Mouse (Mus musculus) frontal cortex, adult 2 months (tissue): ENCODE results near the gene Btbd9. TPM values are rescaled to one million over a fixed set of nuclear protein-coding genes. Genes with fewer than 3 reads are reported as not detected.

Experiments
- DNase-seq, 2 experiments: peaks; one replicate each; pipeline ENCODE4 v3.0.0; 2022; ENCODE audit warnings: low spot score in 1 of 2; ENCODE audit errors: extremely low spot score in 1 of 2
- polyA plus RNA-seq: library from polyadenylated mRNA; depleted of rRNA; stranded (reverse); fragments of >200 nt; gene quantifications from 2 replicates; pipeline ENCODE4 v1.2.3, GENCODE M21; 2012

The Btbd9 gene
- polyA plus RNA-seq, 1 experiment, result 41.6 TPM

DNA sequence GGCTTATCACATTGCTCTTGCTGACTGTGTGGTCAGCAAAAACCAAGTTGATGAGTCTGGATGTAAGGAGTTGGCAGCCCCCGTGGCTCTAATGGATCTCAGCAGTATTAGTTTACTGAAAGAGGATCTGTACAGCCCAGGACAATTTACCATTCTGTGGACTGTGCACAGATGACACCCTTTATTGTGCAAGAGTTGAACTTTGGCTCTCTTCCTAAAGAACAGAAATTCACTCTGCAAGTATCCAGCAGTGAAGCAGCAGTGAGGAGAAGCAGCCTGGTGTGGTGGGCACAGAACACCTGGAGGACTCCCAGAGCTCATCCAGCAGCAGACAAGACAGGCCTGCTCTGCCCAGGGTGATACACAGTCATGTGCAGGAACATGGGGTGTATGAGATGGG lies 215.6 kb downstream of the Btbd9 start:
- no peak for DNase-seq

DNA sequence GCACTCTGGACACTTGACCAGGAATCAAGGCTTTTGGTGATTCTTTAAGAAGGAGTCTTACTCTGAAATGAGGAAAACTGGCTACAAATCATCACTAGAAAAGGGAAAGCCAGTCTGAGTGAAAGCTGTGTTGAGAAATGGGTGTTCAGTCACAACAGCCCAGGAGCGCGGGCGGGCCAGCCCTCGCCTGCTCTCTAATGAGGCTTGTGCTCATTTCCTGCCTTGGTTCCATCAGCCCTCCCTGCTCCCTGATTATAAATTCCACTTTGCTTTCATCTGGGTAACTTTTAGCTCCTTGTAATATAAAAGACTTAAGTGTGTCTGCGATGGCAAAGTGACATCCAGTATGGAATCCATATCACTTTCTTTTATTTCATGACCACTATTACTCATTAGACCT lies 216.9 kb downstream of the Btbd9 start:
- no peak for DNase-seq

DNA sequence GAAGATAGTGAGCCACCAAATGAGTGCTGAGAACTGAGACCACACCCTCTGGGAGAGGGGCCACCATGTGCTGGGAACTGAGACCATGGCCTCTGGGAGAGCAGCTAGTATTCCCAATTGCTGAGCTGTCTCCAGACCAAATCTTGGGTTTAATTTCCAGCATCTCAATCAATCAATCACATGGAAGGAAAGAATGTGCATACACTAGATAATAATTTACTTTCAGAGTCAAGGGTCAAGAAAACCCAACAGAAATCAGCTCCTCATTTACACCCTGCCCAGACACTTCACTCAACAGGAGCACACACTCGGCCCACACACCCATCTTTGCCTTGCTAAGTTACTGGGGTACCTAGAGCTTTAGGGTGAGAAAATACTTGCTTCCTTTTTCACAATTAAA lies 220.9 kb downstream of the Btbd9 start:
- DNase-seq, result no peak

DNA sequence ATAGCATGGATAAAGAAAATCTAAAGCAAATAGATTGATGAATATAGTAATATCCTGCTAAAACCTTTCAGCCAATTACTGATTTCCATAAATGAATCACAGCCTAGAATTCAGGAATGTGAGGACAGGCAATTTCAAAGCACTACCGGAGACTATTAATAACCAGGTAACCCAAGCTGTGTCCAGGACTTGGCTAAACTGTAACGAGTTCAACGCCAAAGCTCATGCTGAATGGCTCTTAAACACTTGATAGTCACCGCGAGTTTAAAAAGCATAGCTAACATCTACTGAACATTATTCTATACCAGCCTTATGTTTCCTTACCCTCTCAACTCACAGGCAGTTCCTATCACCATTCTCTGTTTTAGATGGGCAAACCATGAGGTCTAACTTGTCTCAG lies 221.9 kb downstream of the Btbd9 start:
- no peak for DNase-seq

DNA sequence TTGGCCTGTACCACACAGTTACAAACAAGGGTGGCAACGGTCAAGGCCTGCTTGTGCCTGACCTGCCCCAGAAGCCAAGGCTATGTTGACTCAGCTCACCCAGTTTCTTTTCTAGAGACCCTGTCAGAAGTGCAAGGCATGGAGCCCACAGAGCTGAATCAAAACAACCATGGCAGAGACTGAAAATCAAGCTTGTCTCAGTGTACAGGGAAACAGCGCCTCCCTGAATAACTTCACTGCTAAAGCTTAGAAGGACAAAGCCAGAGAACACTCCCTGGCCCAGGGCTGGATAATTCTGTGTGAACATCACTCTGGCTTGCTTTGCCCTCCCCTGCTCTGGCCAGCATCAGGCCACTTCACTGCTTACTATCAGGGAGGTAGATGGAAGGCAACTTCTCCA lies 228.3 kb downstream of the Btbd9 start:
- DNase-seq, result no peak

DNA sequence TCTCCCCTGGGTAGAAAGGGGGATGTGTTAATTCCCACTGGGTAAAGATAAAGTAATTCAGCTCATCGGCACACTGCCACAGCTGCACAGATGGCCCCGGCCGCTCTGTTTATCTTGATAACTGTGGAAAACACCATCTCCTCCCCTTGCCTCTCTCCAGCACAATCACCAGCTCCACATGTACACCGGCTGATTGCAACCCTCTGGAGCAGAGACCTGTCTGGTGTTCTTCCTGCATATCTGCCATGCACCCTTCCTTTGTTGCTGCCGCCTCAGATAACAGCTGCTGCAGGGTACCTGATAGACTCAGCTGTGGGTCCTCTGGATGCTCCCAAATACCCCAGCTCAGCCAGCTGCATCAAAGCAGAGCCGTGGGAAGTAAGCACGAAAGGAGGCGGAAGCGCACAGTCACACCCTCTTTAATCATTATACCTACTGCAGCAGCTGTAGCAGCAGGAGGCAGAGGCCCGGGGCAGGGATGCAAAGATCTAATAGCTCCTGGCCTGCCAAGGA lies 229.1 kb downstream of the Btbd9 start:
- DNase-seq, result no peak

DNA sequence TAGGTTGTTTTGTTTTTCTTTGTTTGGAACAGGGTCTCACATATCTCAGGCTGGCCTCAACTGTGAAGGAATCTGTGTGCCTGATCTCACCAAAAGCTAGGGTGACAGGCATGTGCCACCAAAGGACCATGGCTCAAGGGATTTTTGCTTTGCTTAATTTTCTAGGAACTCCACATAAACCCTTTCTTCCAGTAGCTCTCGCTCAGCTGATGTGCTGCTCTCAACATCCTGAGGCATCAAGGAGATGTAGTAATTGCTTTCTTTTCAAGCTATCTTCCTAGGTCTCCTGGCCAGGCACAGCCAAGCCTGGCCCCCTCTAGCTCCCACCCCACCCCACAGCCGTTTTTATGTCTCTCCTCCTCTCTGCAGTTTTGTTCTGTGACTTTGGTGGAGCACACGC lies 231.3 kb downstream of the Btbd9 start:
- no peak for DNase-seq

DNA sequence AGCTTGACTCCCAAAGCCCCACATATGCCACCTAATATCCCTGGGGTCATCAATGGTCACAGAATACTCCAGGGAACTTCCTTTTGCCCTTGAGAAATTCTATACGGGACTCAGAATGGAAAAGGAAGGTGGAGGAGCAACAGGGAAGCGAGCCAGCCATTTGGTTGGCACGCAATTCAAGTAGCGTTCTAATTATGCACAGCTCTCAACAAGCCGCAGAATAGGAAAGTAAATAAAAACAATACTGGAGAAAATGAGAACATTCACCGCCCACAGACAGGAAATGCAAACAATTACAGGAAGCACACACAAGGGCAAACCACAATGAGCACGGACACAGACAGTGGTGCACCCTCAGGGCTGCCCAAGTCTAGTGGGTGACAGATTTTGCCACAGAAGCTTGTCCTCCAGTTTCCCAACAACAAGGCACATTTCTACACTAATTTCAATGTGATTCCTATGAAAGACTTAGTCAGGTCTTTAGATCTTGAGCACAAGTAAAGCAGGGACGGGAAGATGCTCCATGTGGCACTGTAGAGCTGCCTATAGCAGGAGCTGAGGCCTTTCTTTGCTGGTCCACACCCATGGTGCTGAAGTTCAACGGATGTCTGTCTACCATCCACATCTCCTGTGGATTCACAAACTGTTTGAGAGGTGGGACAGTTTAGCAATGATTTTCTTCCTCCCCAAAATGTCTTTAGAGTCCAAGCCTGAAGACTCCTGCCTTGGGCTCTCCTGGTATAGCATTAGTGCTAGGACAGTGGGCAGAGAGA lies 232.4 kb downstream of the Btbd9 start:
- DNase-seq, result peak in 1 of 2 experiments; percentile 28

DNA sequence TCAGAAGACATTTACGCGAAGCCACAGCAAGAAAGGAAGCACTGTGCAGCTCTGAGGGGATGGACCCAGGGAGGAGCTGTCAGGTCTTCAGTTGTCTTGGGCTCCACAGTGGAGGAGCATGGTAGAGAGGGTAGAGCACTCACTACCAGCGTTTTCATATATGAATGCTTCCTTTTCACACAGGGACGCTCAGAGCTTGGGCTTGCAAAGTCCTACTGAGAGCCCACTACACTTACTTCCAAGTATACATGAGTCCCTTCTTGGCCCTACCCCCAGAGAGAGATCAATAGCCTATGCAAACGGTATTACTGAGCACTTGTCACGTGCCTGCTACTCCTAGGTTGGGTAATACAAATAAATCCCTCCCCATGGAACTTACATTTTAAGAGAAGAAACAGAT lies 234.7 kb downstream of the Btbd9 start:
- no peak for DNase-seq

DNA sequence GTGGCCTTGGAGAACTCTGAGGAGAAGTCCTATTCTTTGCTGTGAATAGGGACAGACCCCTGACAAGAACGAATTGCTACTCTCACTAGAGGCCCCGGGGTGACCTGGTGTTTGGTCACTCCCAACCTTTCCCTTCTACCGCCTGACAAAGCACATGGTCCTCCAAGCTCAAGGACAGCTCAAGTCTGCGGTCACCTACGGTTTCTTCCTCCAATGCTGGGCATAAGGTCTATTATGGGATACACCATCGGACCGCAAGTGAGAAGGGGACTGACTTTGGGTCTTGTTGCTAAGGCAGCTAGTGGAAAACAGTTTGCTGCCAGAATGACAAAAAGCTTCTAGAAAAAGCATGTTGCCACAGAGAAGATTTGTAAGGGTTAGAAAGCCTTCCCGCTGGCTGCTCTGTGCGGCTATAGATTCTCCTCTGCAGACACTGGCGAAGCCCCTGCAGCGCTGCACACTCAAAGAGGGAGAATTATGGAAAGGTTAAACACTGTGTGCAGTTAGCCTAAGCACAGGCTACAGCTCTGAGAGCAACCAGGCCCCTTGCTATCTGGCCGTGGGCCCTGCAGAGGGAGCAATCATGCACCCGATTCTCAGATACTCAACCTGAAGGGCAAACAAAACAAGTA lies 235.7 kb downstream of the Btbd9 start:
- no peak for DNase-seq

DNA sequence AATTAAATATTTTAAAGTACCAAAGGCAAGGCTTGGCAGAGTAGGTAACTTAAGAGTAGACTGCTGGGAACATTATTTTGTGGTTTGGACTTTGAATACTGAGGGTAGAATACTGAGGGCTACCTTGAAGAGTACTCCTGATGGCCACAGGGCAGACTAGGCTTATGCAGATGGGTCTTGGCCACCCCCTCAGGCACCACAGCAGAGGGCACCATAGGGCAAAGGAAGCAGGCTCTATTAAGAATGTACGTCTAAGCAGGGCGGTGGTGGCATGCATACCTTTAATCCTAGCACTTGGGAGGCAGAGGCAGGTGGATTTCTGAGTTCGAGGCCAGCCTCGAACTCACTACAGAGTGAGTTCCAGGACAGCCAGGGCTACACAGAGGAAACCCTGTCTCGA lies 237.0 kb downstream of the Btbd9 start:
- no peak for DNase-seq

DNA sequence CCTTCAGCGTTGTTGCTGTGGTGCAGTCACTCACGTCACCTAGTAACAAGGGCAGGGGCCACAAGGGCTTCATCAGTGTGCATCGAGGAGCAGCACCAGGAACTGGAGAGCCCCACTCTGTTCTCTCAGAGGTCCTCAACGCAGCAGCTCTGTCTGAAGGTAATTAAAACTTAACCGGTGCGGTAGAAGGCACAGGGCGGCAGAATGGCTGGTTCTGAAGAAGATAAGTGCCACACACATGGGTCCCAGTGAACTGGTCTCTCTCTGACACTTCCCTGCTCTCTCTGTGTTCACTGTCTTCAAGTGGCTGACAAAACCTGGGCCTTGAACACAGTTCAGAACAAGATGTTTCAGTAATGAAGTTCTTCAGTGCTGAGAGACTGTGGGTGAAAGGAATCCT lies 239.5 kb downstream of the Btbd9 start:
- no peak for DNase-seq

DNA sequence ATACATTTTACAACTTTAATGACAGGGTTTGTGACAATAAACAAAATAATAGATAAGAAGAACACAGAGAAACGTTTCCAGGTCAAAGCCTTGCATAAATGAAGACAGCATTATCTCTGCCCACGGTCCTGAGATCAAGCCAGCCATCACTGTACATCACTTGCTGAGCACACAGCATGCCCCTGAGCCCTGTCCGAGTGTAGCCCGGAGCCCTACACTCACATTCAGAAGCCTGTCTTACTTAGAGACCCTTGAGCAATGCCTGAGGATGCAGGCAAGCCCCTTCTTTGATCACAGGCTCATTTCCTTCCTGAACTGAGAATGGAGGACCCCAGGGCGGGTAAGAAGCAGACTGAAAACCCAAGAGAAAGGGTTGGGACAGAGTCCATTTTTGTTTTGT lies 240.0 kb downstream of the Btbd9 start:
- no peak for DNase-seq

DNA sequence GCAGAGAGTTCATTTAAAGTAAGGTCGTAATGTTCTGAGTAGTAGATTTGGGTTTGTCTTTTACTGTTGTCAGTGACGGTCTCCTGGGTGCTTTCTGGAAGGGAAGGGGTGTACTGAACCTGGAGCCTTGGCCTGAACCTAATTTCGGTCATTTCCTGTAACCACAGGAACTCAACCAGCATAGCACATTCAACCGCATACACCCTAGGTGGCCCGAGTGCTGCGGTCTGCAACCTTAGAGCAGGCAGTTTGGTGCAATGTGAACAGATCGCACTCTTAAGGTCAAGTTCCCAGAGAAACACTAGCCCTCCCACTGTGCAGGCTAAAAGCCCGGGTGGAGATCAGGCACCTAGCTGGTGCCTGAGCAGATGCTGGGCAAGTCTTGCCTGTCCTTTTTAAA lies 240.5 kb downstream of the Btbd9 start:
- DNase-seq, result no peak

DNA sequence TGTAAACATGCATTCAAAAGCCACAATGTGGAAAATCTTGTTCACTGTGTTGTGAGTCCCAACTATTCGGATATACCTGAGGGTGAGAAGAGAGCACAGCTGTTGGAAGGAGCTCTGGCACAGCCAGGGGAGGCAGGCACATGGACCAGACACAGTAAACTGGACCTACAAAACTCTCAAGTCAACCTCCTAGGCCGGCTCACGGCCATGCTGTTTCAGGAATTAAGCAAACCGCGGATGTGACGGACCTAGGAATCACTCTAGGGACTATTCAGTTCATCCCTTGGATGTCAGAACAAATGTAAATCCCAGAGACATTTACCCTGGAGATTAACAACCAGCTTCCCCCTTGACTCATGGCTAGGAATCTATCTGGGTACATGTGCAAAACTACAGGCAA lies 242.0 kb downstream of the Btbd9 start:
- DNase-seq, result no peak

DNA sequence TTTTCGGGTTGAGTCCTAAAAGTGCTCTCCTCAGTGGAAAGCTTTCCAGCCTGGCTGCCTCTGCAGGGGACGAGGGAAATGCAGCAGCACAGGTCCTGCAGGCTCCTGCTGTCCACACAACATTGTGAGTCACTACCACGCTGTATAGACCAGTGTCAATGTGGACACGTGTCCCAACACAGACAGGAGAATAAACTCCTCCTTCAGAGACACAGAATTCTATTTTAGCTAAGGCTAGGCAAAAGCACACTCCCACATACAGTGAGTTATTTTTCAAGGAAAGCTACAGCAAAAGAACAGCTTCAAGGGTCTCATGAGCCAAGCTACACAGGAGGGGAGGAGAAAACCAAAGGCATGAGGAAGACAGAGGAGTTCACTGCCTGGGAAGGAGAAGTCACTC lies 243.2 kb downstream of the Btbd9 start:
- DNase-seq, result no peak

DNA sequence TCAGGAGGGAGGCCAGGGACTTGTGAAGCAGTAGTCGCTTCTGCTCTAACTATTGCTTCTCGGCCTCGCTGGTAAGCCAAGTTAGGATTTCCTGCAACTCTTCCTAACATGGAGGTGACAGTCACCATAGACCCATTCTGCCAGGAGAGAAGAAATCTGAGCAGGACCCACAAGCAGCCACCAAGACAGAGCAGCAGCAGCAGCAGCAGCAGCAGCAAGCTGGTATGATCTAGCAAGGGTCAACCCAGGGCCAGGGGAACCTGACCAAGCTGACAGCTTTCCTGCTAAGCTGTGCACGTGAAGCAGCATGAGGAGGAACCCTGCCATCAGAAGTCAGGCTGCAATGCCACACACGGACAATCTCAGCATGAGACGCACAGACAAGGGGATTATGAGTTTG lies 244.9 kb downstream of the Btbd9 start:
- no peak for DNase-seq

DNA sequence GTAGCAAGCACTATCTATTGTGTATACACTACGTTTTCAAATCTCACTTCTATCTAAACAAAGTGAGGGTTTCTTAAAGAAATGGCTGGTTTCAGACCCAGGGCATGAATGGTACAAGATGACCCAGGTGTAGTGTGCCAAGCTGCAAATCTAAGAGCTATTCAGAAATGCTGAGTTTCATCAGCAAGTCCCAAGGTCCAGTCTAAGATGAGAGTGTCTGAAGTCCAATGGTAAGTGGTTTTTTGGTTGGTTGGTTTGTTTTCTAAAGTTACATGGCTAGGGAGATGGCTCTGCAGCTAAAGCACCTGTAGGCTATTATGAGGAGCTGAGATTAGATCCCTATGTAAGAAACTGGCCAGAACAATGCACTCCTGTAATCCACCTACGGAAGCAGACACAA lies 246.8 kb downstream of the Btbd9 start:
- DNase-seq, result no peak

DNA sequence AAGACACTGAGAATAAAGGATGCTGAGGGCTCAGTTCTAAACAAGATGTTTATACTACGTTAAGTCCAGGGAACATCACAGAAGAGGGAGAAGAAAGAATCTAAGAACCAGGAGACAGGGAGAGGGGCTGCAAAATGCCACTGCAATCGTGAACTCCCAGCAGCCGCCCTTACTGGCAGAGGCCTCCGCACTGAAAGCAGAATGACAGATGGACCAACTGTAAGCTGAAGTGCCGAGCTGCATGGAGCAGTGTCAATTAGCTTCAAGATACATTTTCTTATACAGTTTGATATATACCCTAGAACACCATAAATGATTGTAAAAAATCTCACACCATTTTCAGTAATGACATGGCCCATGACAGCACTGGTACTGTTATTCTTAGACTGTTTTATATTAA lies 247.4 kb downstream of the Btbd9 start:
- no peak for DNase-seq

DNA sequence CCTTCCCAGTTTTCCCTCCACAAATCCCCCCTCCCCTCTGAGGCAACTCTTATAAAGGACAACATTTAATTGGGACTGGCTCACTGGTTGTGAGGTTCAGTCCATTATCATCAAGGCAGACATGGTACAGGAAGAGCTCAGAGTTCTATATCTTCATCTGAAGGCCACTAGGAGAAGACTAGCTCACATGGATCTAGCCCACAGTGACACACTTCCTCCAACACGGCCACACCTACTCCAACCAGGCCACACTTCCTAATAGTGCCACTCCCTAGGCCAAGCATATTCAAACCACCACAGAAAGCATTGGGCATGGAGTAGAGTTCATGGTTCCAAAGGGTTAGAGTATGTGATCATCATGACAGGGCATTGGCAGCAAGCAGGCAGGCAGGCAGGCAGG lies 249.4 kb downstream of the Btbd9 start:
- no peak for DNase-seq

DNA sequence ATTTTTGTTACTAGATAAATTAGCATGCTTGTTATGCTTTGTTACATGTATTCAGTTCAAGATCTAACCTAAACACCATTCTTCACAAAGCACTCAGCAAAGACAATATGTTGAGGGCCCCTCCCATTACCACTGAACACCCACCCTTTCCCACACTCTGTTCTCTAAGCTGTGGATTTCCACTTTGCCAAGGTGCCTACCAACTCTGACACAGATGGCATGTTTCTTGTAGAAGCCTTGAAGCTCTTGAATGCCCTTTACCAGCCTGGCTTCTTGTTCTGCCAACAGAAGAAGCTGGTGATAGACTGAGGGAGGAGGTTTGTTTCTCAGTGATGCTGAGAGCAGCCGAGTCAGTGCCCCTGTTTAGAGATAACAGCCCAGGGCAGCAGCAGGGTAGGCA lies 256.0 kb downstream of the Btbd9 start:
- peak in 1 of 2 experiments; percentile 38 for DNase-seq

DNA sequence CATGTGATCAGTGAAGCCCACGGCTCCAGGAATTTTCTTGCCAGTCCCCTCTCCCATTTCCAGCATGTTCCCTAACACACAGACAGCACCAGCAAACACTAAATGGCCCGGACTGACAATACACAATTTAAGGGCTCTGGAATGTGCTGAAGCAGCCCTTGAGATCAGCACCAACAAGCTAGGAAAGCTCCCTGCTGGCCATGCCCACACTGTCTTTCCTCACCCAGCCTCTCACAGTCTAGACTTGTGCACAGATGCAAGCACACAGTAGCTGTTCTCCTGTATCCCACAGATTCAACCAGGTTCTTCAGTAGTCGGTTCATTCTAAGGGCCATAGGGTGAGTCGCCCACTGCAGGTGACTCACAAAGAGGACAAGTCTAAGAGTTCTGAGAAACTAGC lies 263.6 kb downstream of the Btbd9 start:
- no peak for DNase-seq
